Mouse (Mus musculus) E14TG2a.4 (cell line): ENCODE measurements around the gene Kcnn1.

ENCODE experiments used
- CTCF ChIP-seq: conservative IDR thresholded peaks from 2 replicates; pipeline ENCODE4 v1.5.1; 2014; ENCODE audit warnings: low read length
- POU5F1 ChIP-seq: IDR thresholded peaks from 2 replicates; pipeline ENCODE4 v1.6.1; 2014; ENCODE audit warnings: low read length, borderline replicate concordance

DNA sequence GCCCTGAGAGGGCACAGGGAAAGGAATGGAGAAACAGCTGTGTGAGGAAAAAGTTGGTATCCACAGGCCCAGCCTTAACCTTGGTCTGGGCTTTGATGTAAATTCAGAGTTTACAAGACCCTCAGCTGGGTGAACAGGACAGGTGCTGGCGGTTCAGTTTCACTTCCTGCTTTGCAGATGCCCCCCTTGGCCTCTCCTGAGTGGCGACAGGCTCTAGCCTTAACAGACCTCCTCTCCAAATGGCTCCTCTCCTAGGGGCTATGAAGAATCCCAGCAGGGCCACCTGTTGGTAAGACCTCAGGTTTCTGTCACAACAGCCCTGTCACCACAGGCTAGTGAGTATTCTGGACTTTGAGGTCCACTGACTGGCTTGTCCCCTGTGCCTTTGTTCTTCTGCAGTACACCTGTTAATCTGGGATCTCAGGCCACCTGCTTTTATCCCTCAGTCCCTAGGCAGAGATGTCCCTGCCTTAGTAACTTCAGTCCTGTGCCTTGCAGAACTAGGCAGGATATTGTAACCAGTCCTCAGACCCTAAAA is 35.7 kb upstream of the Kcnn1 start:
- TF ChIP-seq CTCF (no peak), POU5F1 (no peak)
